Mouse (Mus musculus) neural tube, embryonic 10.5 days (tissue): Measurements from ENCODE around the gene Klhl35.
A peak's percentile ranks its signal among the peaks of the same experiment; 100 is the strongest.
"Not testable (repeated sequence)": the region's sequence is repeated elsewhere in the genome, so short reads cannot be mapped to it uniquely, and the experiment has no call there.

ENCODE experiments used
- DNase-seq: peaks from one replicate; pipeline ENCODE4 v3.0.0-alpha.2; 2017; ENCODE audit warnings: low spot score; ENCODE audit errors: extremely low spot score

Klhl35 gene

GRCm38 (mm10) chr7:99499128-99499527 is 33.3 kb downstream of the Klhl35 start:
- DNase-seq: no peak

- peak; percentile 81 for DNase-seq
Observed at GRCm38 (mm10) chr7:99500201-99500600, 34.4 kb downstream of the Klhl35 start.

- DNase-seq: no peak
Observed at GRCm38 (mm10) chr7:99500655-99501054, 34.9 kb downstream of the Klhl35 start.

- DNase-seq: no peak
Observed at GRCm38 (mm10) chr7:99501148-99501547, 35.3 kb downstream of the Klhl35 start.

GRCm38 (mm10) chr7:99504556-99504955 is 38.8 kb downstream of the Klhl35 start:
- no peak for DNase-seq

- not testable (repeated sequence) for DNase-seq
Observed at GRCm38 (mm10) chr7:99508187-99508586, 42.4 kb downstream of the Klhl35 start.

- DNase-seq: peak; percentile 16
Observed at GRCm38 (mm10) chr7:99510087-99510501, 44.3 kb downstream of the Klhl35 start.

GRCm38 (mm10) chr7:99516092-99516813 is 50.4 kb downstream of the Klhl35 start:
- DNase-seq: no peak

- no peak for DNase-seq
Observed at GRCm38 (mm10) chr7:99516814-99517157, 51.0 kb downstream of the Klhl35 start.

- no peak for DNase-seq
Observed at GRCm38 (mm10) chr7:99518954-99519644, 53.3 kb downstream of the Klhl35 start.

GRCm38 (mm10) chr7:99523121-99523520 is 57.3 kb downstream of the Klhl35 start:
- no peak for DNase-seq
